Mouse (Mus musculus) retina, adult 2 months (tissue): ENCODE measurements around the gene Kctd21.

ENCODE experiments used
- DNase-seq: peaks from one replicate; pipeline ENCODE4 v3.0.0-alpha.2; 2012; ENCODE audit warnings: low read depth, low spot score

Kctd21 gene

DNA sequence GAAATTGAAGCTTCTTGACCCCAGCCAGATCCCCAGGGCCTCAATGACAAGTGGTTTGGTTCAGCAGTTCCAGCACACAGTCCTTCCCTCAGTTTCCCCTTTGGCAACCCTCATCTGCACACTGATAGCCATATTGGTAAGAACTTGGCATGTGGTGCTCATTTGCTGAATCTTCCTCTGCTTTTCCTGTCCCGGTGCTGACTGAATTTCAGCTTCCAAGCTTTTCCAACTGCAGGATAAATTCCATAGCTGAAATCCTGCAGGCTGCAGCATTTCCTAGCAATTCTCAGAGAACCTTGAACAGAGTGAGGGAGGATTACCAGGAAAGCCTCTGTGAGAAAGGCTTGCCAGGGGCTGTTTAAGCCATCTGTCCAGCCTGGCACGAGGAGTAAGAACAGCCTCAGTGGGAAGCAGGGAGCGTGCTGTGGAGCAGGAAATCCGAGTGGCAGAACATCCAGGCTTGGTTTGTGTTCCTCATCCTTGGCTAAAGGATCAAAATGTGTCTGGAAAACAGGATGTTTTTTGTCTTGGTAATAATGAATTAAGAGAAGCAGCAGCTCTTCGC, 54.8 kb downstream of the Kctd21 start:
- DNase-seq: no peak

DNA sequence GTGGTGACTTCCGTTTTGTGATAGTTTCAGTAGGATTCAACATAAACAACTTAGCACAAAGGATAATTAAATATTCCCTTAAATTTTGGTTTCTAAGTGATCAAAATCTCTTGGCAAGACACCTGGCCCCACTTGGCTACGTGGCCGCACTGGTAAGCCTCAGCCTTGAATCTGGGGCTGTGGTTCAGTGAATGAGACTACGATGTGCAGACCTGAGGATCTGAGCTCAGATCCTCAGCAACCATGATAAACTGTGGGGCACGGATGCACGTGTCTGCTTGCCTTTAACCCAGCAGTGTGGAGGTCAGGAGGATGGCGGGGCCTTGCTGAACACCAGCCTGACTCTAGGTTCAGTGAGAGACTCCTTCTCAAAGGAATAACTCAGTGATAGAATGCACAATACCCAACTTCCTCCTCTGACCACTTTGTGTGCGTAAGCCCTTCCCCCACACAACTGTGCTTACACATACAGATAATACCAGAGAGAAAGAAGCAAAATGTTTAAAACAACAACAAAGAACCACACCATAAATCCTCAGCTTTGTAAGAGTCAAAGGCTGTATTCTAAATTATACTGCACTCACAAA, 55.5 kb downstream of the Kctd21 start:
- DNase-seq: no peak

DNA sequence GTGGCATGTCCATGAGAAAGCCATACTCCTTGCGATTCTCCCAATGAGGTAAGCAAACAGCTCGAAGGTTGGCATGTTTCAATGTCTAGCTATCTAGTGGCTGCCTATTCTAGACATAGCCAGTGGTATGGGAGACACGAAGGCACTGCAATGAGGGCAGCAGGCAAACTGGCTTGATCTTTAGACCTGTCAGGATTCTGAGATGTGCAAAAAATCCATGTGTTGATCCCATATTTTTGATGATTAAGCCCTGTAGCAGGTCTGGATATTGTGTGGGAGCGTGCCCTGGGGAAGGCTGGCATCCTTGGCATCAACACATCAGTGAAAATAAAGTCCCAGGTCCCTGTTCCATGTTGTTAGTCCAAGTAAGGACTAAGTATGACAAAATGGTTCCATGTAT, 56.4 kb downstream of the Kctd21 start:
- DNase-seq: no peak

DNA sequence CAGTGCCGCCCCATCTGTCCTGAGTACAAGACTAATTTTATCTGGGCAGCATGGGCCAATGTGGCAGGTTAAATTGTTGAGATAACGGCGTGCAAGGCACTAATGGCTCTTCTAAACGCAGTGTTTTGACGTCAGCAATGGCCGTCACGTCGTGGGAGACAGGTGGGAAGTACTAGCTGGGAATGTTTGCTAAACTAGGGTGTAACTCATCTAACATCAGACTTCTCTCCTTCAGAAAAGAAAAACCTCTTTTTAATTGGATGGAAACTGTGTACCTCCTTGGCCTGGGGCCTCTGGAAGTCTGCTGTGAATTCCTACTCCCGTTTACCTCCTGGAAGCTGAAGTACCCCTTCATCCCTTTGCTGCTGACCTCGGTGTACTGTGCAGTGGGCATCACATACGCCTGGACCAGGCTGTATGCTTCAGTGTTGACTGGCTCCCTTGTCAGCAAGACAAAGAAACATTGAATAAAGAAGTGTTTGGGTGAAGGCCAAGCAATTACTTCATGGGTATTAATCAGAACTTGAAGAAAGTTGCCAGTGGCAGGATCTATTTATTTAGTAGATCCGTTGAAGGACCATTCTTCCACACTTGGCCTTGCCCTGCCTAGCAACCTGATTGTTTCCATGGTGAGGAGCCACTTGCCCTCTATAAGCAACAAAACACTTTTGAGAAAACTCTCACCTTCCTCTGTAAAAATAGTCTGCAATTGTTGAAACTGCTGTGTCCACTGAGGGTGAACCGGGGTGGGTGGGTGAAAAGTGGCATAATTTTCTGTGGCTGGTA, 59.4 kb downstream of the Kctd21 start:
- no peak for DNase-seq

DNA sequence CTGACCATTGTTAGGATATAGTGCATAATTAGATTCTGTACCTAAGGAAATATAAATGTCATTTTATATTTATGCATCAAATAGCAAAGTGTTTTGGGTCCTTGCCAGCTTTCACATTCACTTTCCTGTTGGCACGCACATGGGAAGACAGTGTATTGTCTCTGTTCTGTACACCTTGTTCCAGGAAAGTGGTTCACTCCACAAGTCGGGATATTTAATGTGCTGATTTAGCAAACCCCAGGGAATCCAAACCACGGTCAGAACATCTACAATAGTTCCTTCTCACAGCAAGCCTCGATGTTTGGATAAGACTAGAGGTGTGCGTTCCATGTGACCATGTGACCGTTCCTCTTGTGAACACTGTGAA, 59.9 kb downstream of the Kctd21 start:
- no peak for DNase-seq

DNA sequence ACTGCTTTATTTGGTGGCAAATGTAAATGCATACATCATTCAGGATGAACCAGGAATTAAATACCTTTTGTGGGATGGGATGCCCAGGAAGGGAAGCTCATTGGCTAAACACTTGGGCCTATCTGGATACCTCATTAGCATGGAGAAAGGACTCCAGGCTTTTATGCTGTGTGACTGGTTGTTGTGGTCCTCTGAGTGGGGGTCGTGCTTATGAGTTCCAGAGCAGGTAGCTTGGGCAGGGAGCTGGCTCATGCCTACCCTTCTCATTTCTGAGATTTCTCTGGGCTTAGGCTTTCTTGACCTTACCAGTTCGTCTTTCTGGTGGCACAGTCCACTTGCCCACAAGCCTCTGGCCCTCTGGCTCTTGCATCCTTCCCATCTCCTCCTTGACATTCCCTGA, 62.2 kb downstream of the Kctd21 start:
- no peak for DNase-seq

DNA sequence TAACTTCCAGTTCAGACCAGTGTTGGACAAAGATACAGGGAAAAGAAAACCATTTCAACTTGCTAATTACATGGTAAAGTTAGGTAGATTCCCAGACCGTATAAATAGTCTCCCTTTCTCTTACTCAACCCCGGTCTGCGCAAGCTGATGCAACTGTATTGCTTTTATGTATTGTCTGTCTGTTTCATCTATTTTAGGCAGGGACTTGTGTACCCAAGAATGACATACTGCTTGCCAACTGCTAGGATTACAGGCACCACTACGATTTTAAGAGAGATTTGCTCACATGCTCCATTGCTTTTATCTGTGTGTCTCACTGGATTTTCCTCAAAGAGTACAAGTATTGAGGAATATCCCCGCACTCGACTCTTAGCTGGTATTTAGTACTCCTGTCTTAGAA, 66.8 kb downstream of the Kctd21 start:
- DNase-seq: no peak
